Mouse (Mus musculus) midbrain, embryonic 10.5 days (tissue): Measurements from ENCODE around the gene Rbms2. TPM values are rescaled to one million over a fixed set of nuclear protein-coding genes. Genes with fewer than 3 reads are reported as not detected.
"Not testable (repeated sequence)": the region's sequence is repeated elsewhere in the genome, so short reads cannot be mapped to it uniquely, and the experiment has no call there.

ENCODE experiments used
- DNase-seq: peaks from one replicate; pipeline ENCODE4 v3.0.0-alpha.2; 2017; ENCODE audit warnings: low spot score
- H3K27ac ChIP-seq: fragments of 300-500 bp; sonication (generic); replicated peaks from 2 replicates; pipeline ENCODE4 v1.5.1; 2016; ENCODE audit warnings: mild to moderate bottlenecking
- H3K27me3 ChIP-seq: fragments of 300-500 bp; sonication (generic); 2 replicates; pipeline ENCODE4 v1.6.1; 2016; ENCODE audit warnings: low read depth, mild to moderate bottlenecking; ENCODE audit not compliant: poor library complexity, severe bottlenecking
- H3K36me3 ChIP-seq: fragments of 300-500 bp; sonication (generic); 2 replicates; pipeline ENCODE4 v1.6.1; 2016; ENCODE audit warnings: mild to moderate bottlenecking, moderate library complexity
- H3K4me1 ChIP-seq: fragments of 300-500 bp; sonication (generic); 2 replicates; pipeline ENCODE4 v1.6.1; 2016
- H3K4me3 ChIP-seq: fragments of 300-500 bp; sonication (generic); 2 replicates; pipeline ENCODE4 v1.5.1; 2016; ENCODE audit warnings: mild to moderate bottlenecking, moderate library complexity
- H3K9me3 ChIP-seq: fragments of 300-500 bp; sonication (generic); replicated peaks from 2 replicates; pipeline ENCODE4 v1.6.1; 2016; ENCODE audit warnings: mild to moderate bottlenecking
- WGBS: fragments of 180-500 bp; shearing (Covaris S2); methylation state at CpG from one replicate; pipeline ENCODE4 v1.1.7; 2016; 5-methylcytosine and 5-hydroxymethylcytosine counted together
- polyA plus RNA-seq: library from polyadenylated mRNA; unstranded; fragments of >200 nt; fragmentation: Nextera tagmentation; extraction: Ambion mirVana; gene quantifications from 2 replicates; pipeline ENCODE4 v1.2.1, GENCODE M21; 2016

Rbms2 gene
- polyA plus RNA-seq, 1 experiment from 2014 or later = 24.3 TPM

- Histone ChIP-seq H3K27ac (peak overlapping the region; percentile 85), H3K4me1 (peaks cover 20% of the 10 kb centered on the region), H3K4me3 (peak overlapping the region; percentile 76), H3K9me3 (no peaks in the 10 kb centered on the region), H3K36me3 (peaks cover 28% of the 10 kb centered on the region), H3K27me3 (peaks cover 23% of the 10 kb centered on the region)
- DNase-seq = no peak
- 32% methylated on average over 14 of the region's 14 CpGs for WGBS
Measured at GRCm38 (mm10) chr10:128210954-128211353, 30.9 kb upstream of the Rbms2 start.

GRCm38 (mm10) chr10:128210131-128210530 is 30.0 kb upstream of the Rbms2 start:
- peaks cover 28% of the 10 kb centered on the region for H3K36me3 ChIP-seq
- 90% methylated on average over 2 of the region's 2 CpGs for WGBS

GRCm38 (mm10) chr10:128209311-128210009 is 29.4 kb upstream of the Rbms2 start:
- Histone ChIP-seq H3K4me3 (no peak overlapping the region), H3K27ac (no peak overlapping the region), H3K4me1 (peaks cover 20% of the 10 kb centered on the region), H3K36me3 (peaks cover 28% of the 10 kb centered on the region), H3K9me3 (no peaks in the 10 kb centered on the region), H3K27me3 (peaks cover 16% of the 10 kb centered on the region)
- 95% methylated on average over 11 of the region's 11 CpGs for WGBS
- DNase-seq = no peak

More at GRCm38 (mm10) chr10:128210131-128210530, 30.0 kb upstream of the Rbms2 start:
- no peak for DNase-seq
- H3K27ac ChIP-seq = no peak overlapping the region
- no peaks in the 10 kb centered on the region for H3K9me3 ChIP-seq
- peaks cover 23% of the 10 kb centered on the region for H3K27me3 ChIP-seq
- H3K4me1 ChIP-seq = peaks cover 20% of the 10 kb centered on the region
- H3K4me3 ChIP-seq = peak overlapping the region; percentile 76

GRCm38 (mm10) chr10:128208326-128208725 is 28.2 kb upstream of the Rbms2 start:
- WGBS = 91% methylated on average over 10 of the region's 10 CpGs
- Histone ChIP-seq H3K4me3 (no peak overlapping the region), H3K36me3 (peaks cover 28% of the 10 kb centered on the region), H3K4me1 (peaks cover 19% of the 10 kb centered on the region), H3K27ac (no peak overlapping the region), H3K9me3 (no peaks in the 10 kb centered on the region), H3K27me3 (peaks cover 5% of the 10 kb centered on the region)
- no peak for DNase-seq

- DNase-seq = no peak
- peaks cover 24% of the 10 kb centered on the region for H3K36me3 ChIP-seq
- H3K9me3 ChIP-seq = no peaks in the 10 kb centered on the region
- no peak overlapping the region for H3K4me3 ChIP-seq
- H3K27ac ChIP-seq = no peak overlapping the region
- WGBS = 93% methylated on average over 15 of the region's 15 CpGs
- no peaks in the 10 kb centered on the region for H3K27me3 ChIP-seq
- H3K4me1 ChIP-seq = no peaks in the 10 kb centered on the region
Measured at GRCm38 (mm10) chr10:128204941-128205340, 24.8 kb upstream of the Rbms2 start.

- Histone ChIP-seq H3K9me3 (no peaks in the 10 kb centered on the region), H3K27ac (no peak overlapping the region), H3K27me3 (peaks cover 4% of the 10 kb centered on the region), H3K4me3 (no peak overlapping the region), H3K4me1 (no peaks in the 10 kb centered on the region), H3K36me3 (peaks cover 9% of the 10 kb centered on the region)
- DNase-seq = no peak
- 71% methylated on average over 5 of the region's 6 CpGs for WGBS
Measured at GRCm38 (mm10) chr10:128201856-128202255, 21.8 kb upstream of the Rbms2 start.

- Histone ChIP-seq H3K4me3 (peak overlapping the region; percentile 85), H3K9me3 (no peaks in the 10 kb centered on the region), H3K4me1 (peaks cover 18% of the 10 kb centered on the region), H3K27me3 (peaks cover 38% of the 10 kb centered on the region), H3K36me3 (no peaks in the 10 kb centered on the region), H3K27ac (peak overlapping the region; percentile 83)
- WGBS = 1% methylated on average over 74 of the region's 79 CpGs
- DNase-seq = no peak
Measured at GRCm38 (mm10) chr10:128194551-128195461, 14.7 kb upstream of the Rbms2 start.

GRCm38 (mm10) chr10:128194024-128194550 is 14.0 kb upstream of the Rbms2 start, which contains the start of gene Gls2:
TSS of gene Gls2 (plus strand) at chr10:128194457.
- DNase-seq = peak; percentile 99
- WGBS = under 1% methylated on average over 46 of the region's 46 CpGs
- peak within 1 kb of the TSS; percentile 85 for H3K4me3 ChIP-seq
- no peaks in the 10 kb centered on the region for H3K36me3 ChIP-seq
- H3K27ac ChIP-seq = peak within 1 kb of the TSS; percentile 83
- no peaks in the 10 kb centered on the region for H3K9me3 ChIP-seq
- H3K4me1 ChIP-seq = peaks cover 18% of the 10 kb centered on the region
- peaks cover 38% of the 10 kb centered on the region for H3K27me3 ChIP-seq

- 91% methylated on average over 6 of the region's 6 CpGs for WGBS
- peak overlapping the region; percentile 85; the same call in 1 of the 2 replicates for H3K4me3 ChIP-seq
- H3K4me1 ChIP-seq = peaks cover 18% of the 10 kb centered on the region
- H3K27me3 ChIP-seq = peaks cover 38% of the 10 kb centered on the region
- DNase-seq = no peak
- H3K36me3 ChIP-seq = no peaks in the 10 kb centered on the region
- H3K9me3 ChIP-seq = no peaks in the 10 kb centered on the region
- no peak overlapping the region for H3K27ac ChIP-seq
Measured at GRCm38 (mm10) chr10:128193113-128193512, 13.0 kb upstream of the Rbms2 start.

- peaks cover 38% of the 10 kb centered on the region for H3K27me3 ChIP-seq
- 92% methylated on average over 3 of the region's 3 CpGs for WGBS
- H3K9me3 ChIP-seq, H3K27ac ChIP-seq, H3K4me3 ChIP-seq, H3K36me3 ChIP-seq, DNase-seq: not testable (repeated sequence)
- H3K4me1 ChIP-seq = peaks cover 18% of the 10 kb centered on the region
Measured at GRCm38 (mm10) chr10:128192030-128192766, 12.1 kb upstream of the Rbms2 start.

GRCm38 (mm10) chr10:128191472-128191871 is 11.4 kb upstream of the Rbms2 start:
- DNase-seq = no peak

GRCm38 (mm10) chr10:128188242-128188877 is 8.3 kb upstream of the Rbms2 start:
- 50% methylated on average over 2 of the region's 2 CpGs for WGBS
- H3K4me1 ChIP-seq = no peaks in the 10 kb centered on the region

More at GRCm38 (mm10) chr10:128191472-128191871, 11.4 kb upstream of the Rbms2 start:
- Histone ChIP-seq H3K27me3 (peaks cover 31% of the 10 kb centered on the region), H3K4me3 (no peak overlapping the region), H3K4me1 (peaks cover 18% of the 10 kb centered on the region), H3K27ac (no peak overlapping the region), H3K9me3 (no peaks in the 10 kb centered on the region), H3K36me3 (no peaks in the 10 kb centered on the region)
- WGBS = 88% methylated on average over 2 of the region's 2 CpGs

More at GRCm38 (mm10) chr10:128188242-128188877, 8.3 kb upstream of the Rbms2 start:
- Histone ChIP-seq H3K27ac (no peak overlapping the region), H3K36me3 (no peaks in the 10 kb centered on the region), H3K27me3 (peaks cover 6% of the 10 kb centered on the region), H3K9me3 (no peaks in the 10 kb centered on the region), H3K4me3 (no peak overlapping the region)
- peak; percentile 60 for DNase-seq
